Mouse (Mus musculus) lung, embryonic 16.5 days (tissue): ENCODE data around the gene Plbd1. TPM values are rescaled to one million over a fixed set of nuclear protein-coding genes. Genes with fewer than 3 reads are reported as not detected.

Experiments used
- ATAC-seq: fragments of 200-750 bp; cut with Nextera tagmentation; 2 replicates; pipeline ENCODE4 v1.8.0; 2017; ENCODE audit warnings: low read depth, mild to moderate bottlenecking, moderate library complexity
- H3K27ac ChIP-seq: fragments of 300-500 bp; sonication (generic); 2 replicates; pipeline ENCODE4 v1.5.1; 2014; ENCODE audit warnings: mild to moderate bottlenecking, control low read depth, low read length
- H3K27me3 ChIP-seq: fragments of 300-500 bp; sonication (generic); 2 replicates; pipeline ENCODE4 v1.6.1; 2014; ENCODE audit warnings: low read depth, low read length, mixed read lengths; ENCODE audit not compliant: control insufficient read depth, insufficient read depth
- H3K36me3 ChIP-seq: fragments of 300-500 bp; sonication (generic); 2 replicates; pipeline ENCODE4 v1.6.1; 2014; ENCODE audit warnings: low read length; ENCODE audit not compliant: control insufficient read depth, insufficient read depth
- H3K4me1 ChIP-seq: fragments of 300-500 bp; sonication (generic); replicated peaks from 2 replicates; pipeline ENCODE4 v1.6.1; 2014; ENCODE audit warnings: low read length, mixed read lengths; ENCODE audit not compliant: control insufficient read depth, insufficient read depth
- H3K4me2 ChIP-seq: fragments of 300-500 bp; sonication (generic); 2 replicates; pipeline ENCODE4 v1.6.1; 2014; ENCODE audit warnings: low read depth, low read length, control low read depth
- H3K4me3 ChIP-seq: fragments of 300-500 bp; sonication (generic); 2 replicates; pipeline ENCODE4 v1.5.1; 2014; ENCODE audit warnings: mild to moderate bottlenecking, low read length, control low read depth
- H3K9ac ChIP-seq: fragments of 300-500 bp; sonication (generic); 2 replicates; pipeline ENCODE4 v1.6.1; 2014; ENCODE audit warnings: low read length, control low read depth
- H3K9me3 ChIP-seq: fragments of 300-500 bp; sonication (generic); 2 replicates; pipeline ENCODE4 v1.6.1; 2016; ENCODE audit warnings: low read length; ENCODE audit not compliant: control insufficient read depth
- WGBS: fragments of 180-500 bp; shearing (Covaris S2); extraction: QIAGEN DNeasy Blood & Tissue Kit; methylation state at CpG from one replicate; pipeline ENCODE4 v1.1.7; 2014; 5-methylcytosine and 5-hydroxymethylcytosine counted together
- polyA plus RNA-seq: library from polyadenylated mRNA; unstranded; fragments of >200 nt; fragmentation: Nextera tagmentation; extraction: Ambion mirVana; gene quantifications from 2 replicates; pipeline ENCODE4 v1.2.1, GENCODE M21; 2015

Plbd1 gene
- polyA plus RNA-seq, 1 experiment from 2014 or later: 5.8 TPM

DNA sequence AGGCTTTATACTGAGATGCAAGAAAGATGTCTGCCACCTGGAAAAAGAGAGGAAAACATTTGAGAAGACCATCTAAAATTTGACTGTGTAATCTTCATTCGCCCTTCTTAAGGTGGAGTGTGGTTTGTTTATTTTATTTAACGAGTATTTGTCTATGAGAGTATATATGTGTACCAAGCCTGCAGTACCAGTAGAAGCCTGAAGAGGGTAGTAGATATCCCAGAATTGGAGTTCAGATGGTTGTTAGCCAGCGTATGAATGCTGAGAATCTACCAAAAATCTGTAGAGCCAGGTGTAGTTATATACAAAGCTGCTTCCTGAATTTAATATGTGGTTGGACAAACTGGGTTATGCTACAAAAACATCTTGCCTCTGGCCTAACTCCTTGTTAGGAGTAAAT, 49.4 kb downstream of the Plbd1 start:
- Histone ChIP-seq H3K27me3 (no peaks in the 10 kb centered on the region), H3K9ac (no peak overlapping the region), H3K4me1 (no peaks in the 10 kb centered on the region), H3K27ac (no peak overlapping the region), H3K36me3 (peaks cover 38% of the 10 kb centered on the region), H3K4me3 (no peak overlapping the region), H3K4me2 (no peak overlapping the region), H3K9me3 (0 out of 2 replicates have a peak, but pooled peaks cover 2% of the 10 kb centered on the region)
- no peak for ATAC-seq
- 87% methylated on average over 3 of the region's 3 CpGs for WGBS

DNA sequence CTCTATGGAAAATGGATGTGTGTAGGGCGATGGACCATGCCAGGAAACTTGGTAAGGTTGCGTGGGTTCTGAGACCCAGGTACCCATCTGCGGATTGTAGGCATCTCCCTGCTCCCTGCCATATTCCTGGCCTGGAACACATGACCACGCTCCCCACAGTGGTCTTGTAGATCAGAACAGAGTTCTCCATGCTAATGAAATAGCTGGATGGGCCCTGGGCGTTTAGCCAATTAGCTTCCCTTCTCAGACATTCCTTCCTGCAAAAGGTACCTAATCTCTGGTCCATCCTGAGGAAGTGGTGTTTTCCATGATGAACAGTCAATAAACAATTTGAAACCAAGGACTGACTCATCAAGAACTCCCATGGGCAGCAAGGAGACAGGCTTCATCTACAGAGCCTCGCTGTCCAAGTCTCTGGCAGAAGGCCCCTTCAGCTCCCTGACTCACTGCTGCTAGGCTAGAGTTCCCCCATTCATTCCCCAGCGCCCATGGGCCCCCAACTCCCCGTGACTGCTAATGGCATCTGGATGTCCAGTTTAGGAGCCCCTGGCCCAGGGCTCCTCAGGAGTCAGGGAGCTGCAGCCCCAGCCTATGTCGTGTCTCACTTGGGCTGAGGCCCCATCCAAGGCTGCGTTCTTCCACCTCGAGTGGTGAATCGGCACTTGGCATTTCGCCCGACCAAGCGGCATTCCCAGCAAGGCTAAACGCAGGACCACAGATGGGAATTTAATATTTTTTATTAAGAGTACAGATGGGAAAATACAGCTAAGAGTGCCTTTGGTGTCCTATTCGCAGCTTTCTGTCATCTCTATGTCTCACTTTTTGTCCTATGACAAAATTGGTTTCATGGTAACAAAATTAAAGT, 50.1 kb downstream of the Plbd1 start:
- 91% methylated on average over 17 of the region's 17 CpGs for WGBS
- H3K9ac ChIP-seq: no peak overlapping the region
- H3K4me2 ChIP-seq: no peak overlapping the region
- H3K9me3 ChIP-seq: 0 out of 2 replicates have a peak, but pooled peaks cover 2% of the 10 kb centered on the region
- H3K27me3 ChIP-seq: no peaks in the 10 kb centered on the region
- no peak overlapping the region for H3K27ac ChIP-seq
- H3K36me3 ChIP-seq: peaks cover 43% of the 10 kb centered on the region
- no peak for ATAC-seq
- no peaks in the 10 kb centered on the region for H3K4me1 ChIP-seq
- H3K4me3 ChIP-seq: no peak overlapping the region

- Histone ChIP-seq H3K4me3 (no peak overlapping the region), H3K4me2 (no peak overlapping the region), H3K36me3 (peaks cover 70% of the 10 kb centered on the region), H3K27ac (no peak overlapping the region), H3K4me1 (no peaks in the 10 kb centered on the region), H3K9me3 (no peaks in the 10 kb centered on the region), H3K27me3 (no peaks in the 10 kb centered on the region), H3K9ac (no peak overlapping the region)
- ATAC-seq: no peak
- 78% methylated on average over 7 of the region's 7 CpGs for WGBS
These were observed 59.1 kb downstream of the Plbd1 start for GRCm38 (mm10) chr6:136602601-136603000.

DNA sequence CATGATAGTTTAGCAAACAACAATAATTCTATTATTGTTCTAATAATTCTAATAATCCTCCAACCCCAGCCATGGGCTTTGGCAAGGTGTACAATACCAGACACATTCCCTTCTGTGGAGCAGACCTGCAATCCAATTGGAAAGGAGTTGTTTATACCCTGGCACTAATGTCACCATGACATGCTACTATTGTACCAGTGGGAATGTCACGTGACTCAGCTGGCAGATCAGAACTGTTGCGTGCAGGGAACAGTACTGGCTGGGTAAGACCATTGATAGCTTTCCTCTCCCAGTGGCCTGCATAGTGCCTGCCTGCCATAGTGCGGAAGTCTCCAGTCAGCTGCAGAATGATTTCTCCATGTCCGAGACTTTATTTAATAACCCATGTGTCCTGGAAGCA, 67.2 kb downstream of the Plbd1 start:
- no peak overlapping the region for H3K4me2 ChIP-seq
- no peaks in the 10 kb centered on the region for H3K9me3 ChIP-seq
- no peaks in the 10 kb centered on the region for H3K27me3 ChIP-seq
- peaks cover 41% of the 10 kb centered on the region for H3K36me3 ChIP-seq
- ATAC-seq: no peak
- WGBS: 97% methylated on average over 4 of the region's 4 CpGs
- no peak overlapping the region for H3K27ac ChIP-seq
- H3K4me3 ChIP-seq: no peak overlapping the region
- peaks cover 3% of the 10 kb centered on the region; the same call in 1 of the 2 replicates for H3K4me1 ChIP-seq
- H3K9ac ChIP-seq: no peak overlapping the region

DNA sequence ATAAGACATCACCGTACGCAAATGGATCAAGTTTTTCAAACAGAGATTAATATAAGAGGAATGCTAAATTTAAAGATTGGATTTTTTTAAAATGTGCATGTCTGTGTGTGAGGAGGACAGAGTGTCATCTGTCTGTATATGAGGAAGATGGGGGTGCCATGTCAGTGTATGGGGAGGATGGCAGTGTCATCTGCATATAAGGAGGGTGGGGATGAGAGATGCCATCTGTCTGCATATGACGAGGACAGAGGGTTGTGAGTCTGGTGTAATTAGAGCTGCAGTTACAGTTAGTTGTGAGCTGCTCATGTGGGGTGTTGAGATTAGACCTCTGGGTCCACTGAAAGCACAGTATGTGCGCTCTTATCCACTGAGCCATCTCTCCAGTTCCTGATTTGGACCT, 71.0 kb downstream of the Plbd1 start:
- no peaks in the 10 kb centered on the region for H3K27me3 ChIP-seq
- peak; percentile 28; the same call in 1 of the 2 replicates for ATAC-seq
- no peak overlapping the region for H3K4me3 ChIP-seq
- WGBS: 77% methylated on average over 4 of the region's 4 CpGs
- H3K4me1 ChIP-seq: peaks cover 3% of the 10 kb centered on the region; the same call in 1 of the 2 replicates
- H3K36me3 ChIP-seq: peaks cover 48% of the 10 kb centered on the region
- H3K9me3 ChIP-seq: no peaks in the 10 kb centered on the region
- no peak overlapping the region for H3K4me2 ChIP-seq
- no peak overlapping the region for H3K9ac ChIP-seq
- no peak overlapping the region for H3K27ac ChIP-seq

- peaks cover 57% of the 10 kb centered on the region for H3K36me3 ChIP-seq
- H3K9me3 ChIP-seq: peaks cover 5% of the 10 kb centered on the region; the same call in 1 of the 2 replicates
- no peaks in the 10 kb centered on the region for H3K27me3 ChIP-seq
- 84% methylated on average over 5 of the region's 5 CpGs for WGBS
- no peak for ATAC-seq
- no peak overlapping the region for H3K27ac ChIP-seq
- no peaks in the 10 kb centered on the region for H3K4me1 ChIP-seq
- no peak overlapping the region for H3K4me2 ChIP-seq
- H3K4me3 ChIP-seq: no peak overlapping the region
- H3K9ac ChIP-seq: no peak overlapping the region
These were observed 95.7 kb downstream of the Plbd1 start for GRCm38 (mm10) chr6:136566002-136566401.

Other genes starting within 250 kb of the Plbd1 start
- gene E330021D16Rik, start 246.4 kb downstream of the Plbd1 start, polyA plus RNA-seq: 0.10 and 0.38 TPM in 2 replicates
- 41.2 and 43.6 TPM in 2 replicates for gene Atf7ip, start 155.8 kb downstream of the Plbd1 start, polyA plus RNA-seq
- 0.13 and 0.21 TPM in 2 replicates for gene Gucy2c, start 119.8 kb upstream of the Plbd1 start, polyA plus RNA-seq
- gene Hist4h4, start 142.5 kb upstream of the Plbd1 start, polyA plus RNA-seq: 0.93 and 1.1 TPM in 2 replicates
- gene H2afj, start 146.3 kb upstream of the Plbd1 start, polyA plus RNA-seq: 121 and 141 TPM in 2 replicates
- 0.87 and 1.7 TPM in 2 replicates for gene BC049715, start 165.7 kb upstream of the Plbd1 start, polyA plus RNA-seq
- gene Wbp11, start 166.3 kb upstream of the Plbd1 start, polyA plus RNA-seq: 91.1 and 107 TPM in 2 replicates
- gene Smco3, start 173.5 kb upstream of the Plbd1 start, polyA plus RNA-seq: 3.3 and 3.5 TPM in 2 replicates
- 7.1 and 7.8 TPM in 2 replicates for gene Art4, start 195.8 kb upstream of the Plbd1 start, polyA plus RNA-seq
- gene Mgp, start 213.9 kb upstream of the Plbd1 start, polyA plus RNA-seq: 1,118 and 1,160 TPM in 2 replicates